Mouse (Mus musculus): Measurements from ENCODE around the gene Exoc4. TPM values are rescaled to one million over a fixed set of nuclear protein-coding genes. Genes with fewer than 3 reads are reported as not detected.

Gene Exoc4
- polyA plus RNA-seq, 2 experiments: 16.8 to 24.2 TPM

DNA sequence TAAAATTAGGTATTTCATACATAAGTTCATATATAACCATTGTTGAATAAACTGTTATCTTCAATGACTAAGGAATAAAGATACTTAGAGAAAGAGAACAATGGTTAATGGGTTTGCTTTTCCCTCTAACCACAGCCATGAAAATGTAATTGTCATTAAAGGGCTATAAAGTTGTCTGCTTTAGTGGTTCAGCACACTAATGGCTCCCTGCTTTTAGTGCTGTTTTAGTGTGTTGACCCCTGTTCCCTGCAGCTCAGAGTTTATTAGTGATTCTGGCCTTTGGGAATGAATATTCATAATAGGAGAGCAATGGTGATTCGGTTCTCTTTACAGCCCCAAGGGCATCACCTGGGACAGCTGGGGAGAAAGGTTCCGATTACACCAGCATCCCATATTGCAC lies 483.3 kb downstream of the Exoc4 start:
- no peaks in the 10 kb centered on the region for H3K27me3 ChIP-seq (ENCODE audit: control insufficient read depth, insufficient read depth, low read length)
- no peak overlapping the region for H3K4me3 ChIP-seq (replicated peaks; ENCODE audit: low read length)
- H3K4me1 ChIP-seq (ENCODE audit: control insufficient read depth, insufficient read depth, low read length): no peaks in the 10 kb centered on the region
- 15% methylated on average over 2 of the region's 2 CpGs for WGBS
- no peaks in the 10 kb centered on the region for H3K36me3 ChIP-seq (ENCODE audit: control insufficient read depth, insufficient read depth, low read length)
- no peak overlapping the region for H3K4me2 ChIP-seq (replicated peaks; ENCODE audit: low read depth, low read length, severe bottlenecking)
- no peak for DNase-seq (ENCODE audit: low spot score)
- TF ChIP-seq POLR2A (IDR thresholded peaks at IDR 0.05; ENCODE audit: borderline replicate concordance, extremely low read depth, insufficient read depth, insufficient read length): no peak
- no peak for ATAC-seq (ENCODE audit: low FRiP score, low read depth)
- no peaks in the 10 kb centered on the region for H3K9me3 ChIP-seq (ENCODE audit: control insufficient read depth, low read length)
- H3K27ac ChIP-seq (replicated peaks; ENCODE audit: low read depth, low read length): no peak overlapping the region
- H3K9ac ChIP-seq (ENCODE audit: low read depth, low read length, severe bottlenecking): no peak overlapping the region

GRCm38 (mm10) chr6:33733602-33734001 lies 484.7 kb downstream of the Exoc4 start:
- no peaks in the 10 kb centered on the region for H3K9me3 ChIP-seq (ENCODE audit: control insufficient read depth, low read length)
- no peak for TF ChIP-seq POLR2A (IDR thresholded peaks at IDR 0.05; ENCODE audit: borderline replicate concordance, extremely low read depth, insufficient read depth, insufficient read length)
- no peak for DNase-seq (ENCODE audit: low spot score)
- no peaks in the 10 kb centered on the region for H3K27me3 ChIP-seq (ENCODE audit: control insufficient read depth, insufficient read depth, low read length)
- no peak overlapping the region for H3K27ac ChIP-seq (replicated peaks; ENCODE audit: low read depth, low read length)
- no peak overlapping the region for H3K4me3 ChIP-seq (replicated peaks; ENCODE audit: low read length)
- H3K4me1 ChIP-seq (ENCODE audit: control insufficient read depth, insufficient read depth, low read length): no peaks in the 10 kb centered on the region
- no peak for ATAC-seq (ENCODE audit: low FRiP score, low read depth)
- H3K4me2 ChIP-seq (replicated peaks; ENCODE audit: low read depth, low read length, severe bottlenecking): no peak overlapping the region
- no peak overlapping the region for H3K9ac ChIP-seq (ENCODE audit: low read depth, low read length, severe bottlenecking)
- no peaks in the 10 kb centered on the region for H3K36me3 ChIP-seq (ENCODE audit: control insufficient read depth, insufficient read depth, low read length)

DNA sequence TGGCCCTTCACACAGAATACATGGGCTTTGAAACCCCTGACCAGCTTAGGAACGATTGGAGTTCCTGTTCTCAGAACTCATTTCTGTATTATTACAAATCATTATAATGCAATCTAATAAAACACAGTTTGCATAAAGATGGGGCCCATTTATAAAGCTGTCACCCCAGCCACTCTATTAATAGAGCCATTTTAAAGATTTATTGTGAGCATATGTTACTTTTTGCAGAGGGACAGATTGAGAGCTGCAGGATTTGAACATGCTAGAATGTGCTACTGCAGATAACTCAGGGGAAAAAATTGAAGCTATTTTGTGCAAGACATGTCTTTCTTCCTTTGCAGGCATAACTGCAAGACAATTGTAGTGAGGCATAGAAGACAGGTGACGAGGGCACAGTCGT lies 485.1 kb downstream of the Exoc4 start:
- Histone ChIP-seq H3K9me3 (ENCODE audit: control insufficient read depth, low read length) (no peaks in the 10 kb centered on the region), H3K4me1 (ENCODE audit: control insufficient read depth, insufficient read depth, low read length) (no peaks in the 10 kb centered on the region), H3K9ac (ENCODE audit: low read depth, low read length, severe bottlenecking) (no peak overlapping the region), H3K4me3 (replicated peaks; ENCODE audit: low read length) (no peak overlapping the region), H3K27ac (replicated peaks; ENCODE audit: low read depth, low read length) (no peak overlapping the region), H3K36me3 (ENCODE audit: control insufficient read depth, insufficient read depth, low read length) (no peaks in the 10 kb centered on the region), H3K27me3 (ENCODE audit: control insufficient read depth, insufficient read depth, low read length) (no peaks in the 10 kb centered on the region), H3K4me2 (replicated peaks; ENCODE audit: low read depth, low read length, severe bottlenecking) (no peak overlapping the region)
- DNase-seq (ENCODE audit: low spot score): no peak
- WGBS: 71% methylated on average over 3 of the region's 3 CpGs
- TF ChIP-seq POLR2A (IDR thresholded peaks at IDR 0.05; ENCODE audit: borderline replicate concordance, extremely low read depth, insufficient read depth, insufficient read length): no peak
- no peak for ATAC-seq (ENCODE audit: low FRiP score, low read depth)

DNA sequence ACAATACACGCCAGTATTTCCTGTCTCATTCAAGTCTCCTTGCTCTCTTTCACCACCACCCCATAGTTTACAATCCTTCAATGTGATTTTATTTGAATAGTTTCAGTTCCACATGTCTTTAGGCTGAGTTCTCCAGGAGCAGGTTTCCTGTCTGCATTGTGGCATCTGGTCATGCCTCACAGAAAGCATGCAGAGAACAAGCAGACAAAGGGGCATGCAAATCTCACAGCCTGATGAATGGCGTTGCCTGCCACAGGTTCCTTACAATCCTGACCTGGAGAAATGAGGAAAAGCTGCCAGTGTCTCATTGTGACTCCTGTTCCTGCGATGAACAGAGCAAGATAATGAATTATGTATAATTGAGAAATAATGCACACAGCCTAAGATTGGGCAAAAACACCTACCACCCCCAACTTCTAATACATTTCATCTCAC lies 490.0 kb downstream of the Exoc4 start:
- no peak for TF ChIP-seq POLR2A (IDR thresholded peaks at IDR 0.05; ENCODE audit: borderline replicate concordance, extremely low read depth, insufficient read depth, insufficient read length)
- no peaks in the 10 kb centered on the region for H3K36me3 ChIP-seq (ENCODE audit: control insufficient read depth, insufficient read depth, low read length)
- DNase-seq (ENCODE audit: low spot score) (no peak), ATAC-seq (ENCODE audit: low FRiP score, low read depth) (no peak)
- no peak overlapping the region for H3K4me2 ChIP-seq (replicated peaks; ENCODE audit: low read depth, low read length, severe bottlenecking)
- WGBS: 37% methylated on average over 3 of the region's 3 CpGs
- H3K4me3 ChIP-seq (replicated peaks; ENCODE audit: low read length): no peak overlapping the region
- H3K9me3 ChIP-seq (ENCODE audit: control insufficient read depth, low read length): peaks cover 11% of the 10 kb centered on the region; the same call in 1 of the 2 replicates
- no peaks in the 10 kb centered on the region for H3K27me3 ChIP-seq (ENCODE audit: control insufficient read depth, insufficient read depth, low read length)
- H3K4me1 ChIP-seq (ENCODE audit: control insufficient read depth, insufficient read depth, low read length): no peaks in the 10 kb centered on the region
- no peak overlapping the region for H3K9ac ChIP-seq (ENCODE audit: low read depth, low read length, severe bottlenecking)
- no peak overlapping the region for H3K27ac ChIP-seq (replicated peaks; ENCODE audit: low read depth, low read length)

DNA sequence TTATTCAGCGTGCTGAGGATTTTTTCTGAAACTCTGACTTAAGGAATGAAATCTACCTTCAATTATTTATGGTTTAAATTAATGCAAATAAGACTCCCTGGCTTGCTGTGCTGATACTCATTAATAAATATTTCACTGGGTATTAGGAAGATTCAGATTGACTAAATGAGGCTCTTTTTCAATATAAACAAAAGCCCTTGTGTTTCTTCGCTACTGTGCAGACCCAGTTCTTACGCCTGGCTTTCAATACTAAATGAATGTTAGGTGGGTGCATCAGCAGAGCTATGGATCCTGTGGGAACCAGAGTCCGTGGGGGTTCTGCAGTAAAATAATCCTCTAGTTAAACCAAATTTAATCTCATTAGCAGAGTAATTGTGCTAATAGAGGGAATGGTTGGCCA lies 490.4 kb downstream of the Exoc4 start:
- DNase-seq (ENCODE audit: low spot score): no peak
- Histone ChIP-seq H3K27ac (replicated peaks; ENCODE audit: low read depth, low read length) (no peak overlapping the region), H3K4me2 (replicated peaks; ENCODE audit: low read depth, low read length, severe bottlenecking) (no peak overlapping the region), H3K36me3 (ENCODE audit: control insufficient read depth, insufficient read depth, low read length) (no peaks in the 10 kb centered on the region), H3K9ac (ENCODE audit: low read depth, low read length, severe bottlenecking) (no peak overlapping the region), H3K4me1 (ENCODE audit: control insufficient read depth, insufficient read depth, low read length) (no peaks in the 10 kb centered on the region), H3K27me3 (ENCODE audit: control insufficient read depth, insufficient read depth, low read length) (no peaks in the 10 kb centered on the region), H3K9me3 (ENCODE audit: control insufficient read depth, low read length) (peaks cover 11% of the 10 kb centered on the region; the same call in 1 of the 2 replicates), H3K4me3 (replicated peaks; ENCODE audit: low read length) (no peak overlapping the region)
- WGBS: 81% methylated on average over 4 of the region's 4 CpGs
- no peak for TF ChIP-seq POLR2A (IDR thresholded peaks at IDR 0.05; ENCODE audit: borderline replicate concordance, extremely low read depth, insufficient read depth, insufficient read length)
- ATAC-seq (ENCODE audit: low FRiP score, low read depth): no peak

GRCm38 (mm10) chr6:33755976-33756375 lies 507.1 kb downstream of the Exoc4 start:
- no peaks in the 10 kb centered on the region for H3K4me1 ChIP-seq (ENCODE audit: control insufficient read depth, insufficient read depth, low read length)
- no peak overlapping the region for H3K4me2 ChIP-seq (replicated peaks; ENCODE audit: low read depth, low read length, severe bottlenecking)
- no peak overlapping the region for H3K4me3 ChIP-seq (replicated peaks; ENCODE audit: low read length)
- H3K9me3 ChIP-seq (ENCODE audit: control insufficient read depth, low read length): no peaks in the 10 kb centered on the region
- no peak overlapping the region for H3K9ac ChIP-seq (ENCODE audit: low read depth, low read length, severe bottlenecking)
- no peaks in the 10 kb centered on the region for H3K27me3 ChIP-seq (ENCODE audit: control insufficient read depth, insufficient read depth, low read length)
- H3K27ac ChIP-seq (replicated peaks; ENCODE audit: low read depth, low read length): no peak overlapping the region
- no peak for ATAC-seq (ENCODE audit: low FRiP score, low read depth)
- H3K36me3 ChIP-seq (ENCODE audit: control insufficient read depth, insufficient read depth, low read length): no peaks in the 10 kb centered on the region
- no peak for TF ChIP-seq POLR2A (IDR thresholded peaks at IDR 0.05; ENCODE audit: borderline replicate concordance, extremely low read depth, insufficient read depth, insufficient read length)
- WGBS: 81% methylated on average over 5 of the region's 5 CpGs
- DNase-seq (ENCODE audit: low spot score): no peak

Data from limb, embryonic 14.5 days (tissue).